Mouse (Mus musculus) lung, postnatal 0 days (tissue): ENCODE data around the gene Abcc9.

Experiments
- CTCF ChIP-seq: IDR thresholded peaks from 2 replicates; pipeline ENCODE4 v1.5.1; 2016; ENCODE audit warnings: antibody characterized with exemption, mild to moderate bottlenecking
- EP300 ChIP-seq: IDR thresholded peaks from 2 replicates; pipeline ENCODE4 v1.6.1; 2016; ENCODE audit warnings: antibody characterized with exemption, mild to moderate bottlenecking, control low read depth

- TF ChIP-seq CTCF: no peak
- no peak for TF ChIP-seq EP300
Measured at GRCm38 (mm10) chr6:142654561-142654960, 47.6 kb downstream of the Abcc9 start.
